Mouse (Mus musculus) hindbrain, postnatal 0 days (tissue): ENCODE data around the gene Bace2. TPM values are rescaled to one million over a fixed set of nuclear protein-coding genes. Genes with fewer than 3 reads are reported as not detected.

Experiments
- ATAC-seq: fragments of 200-750 bp; cut with Nextera tagmentation; 2 replicates; pipeline ENCODE4 v1.8.0; 2017; ENCODE audit warnings: mild to moderate bottlenecking, moderate TSS enrichment, moderate library complexity
- DNase-seq: peaks from one replicate; pipeline ENCODE4 v3.0.0-alpha.2; 2015; ENCODE audit warnings: low spot score
- H3K27ac ChIP-seq: fragments of 300-500 bp; sonication (generic); 2 replicates; pipeline ENCODE4 v1.5.1; 2014; ENCODE audit warnings: mild to moderate bottlenecking
- H3K27me3 ChIP-seq: fragments of 300-500 bp; sonication (generic); 2 replicates; pipeline ENCODE4 v1.6.1; 2014; ENCODE audit warnings: low read length, mixed read lengths; ENCODE audit not compliant: insufficient read depth
- H3K36me3 ChIP-seq: fragments of 300-500 bp; sonication (generic); 2 replicates; pipeline ENCODE4 v1.6.1; 2014; ENCODE audit warnings: low read length, mixed read lengths; ENCODE audit not compliant: insufficient read depth
- H3K4me1 ChIP-seq: fragments of 300-500 bp; sonication (generic); 2 replicates; pipeline ENCODE4 v1.6.1; 2014; ENCODE audit warnings: antibody characterized with exemption, low read length, mixed read lengths; ENCODE audit not compliant: insufficient read depth
- H3K4me2 ChIP-seq: fragments of 300-500 bp; sonication (generic); 2 replicates; pipeline ENCODE4 v1.6.1; 2014; ENCODE audit warnings: low read depth, mild to moderate bottlenecking, low read length, moderate library complexity, mixed read lengths
- H3K4me3 ChIP-seq: fragments of 300-500 bp; sonication (generic); 2 replicates; pipeline ENCODE4 v1.5.1; 2014; ENCODE audit warnings: low read length
- H3K9ac ChIP-seq: fragments of 300-500 bp; sonication (generic); replicated peaks from 2 replicates; pipeline ENCODE4 v1.6.1; 2014; ENCODE audit warnings: mild to moderate bottlenecking, low read length, moderate library complexity, mixed read lengths
- H3K9me3 ChIP-seq: fragments of 300-500 bp; sonication (generic); 2 replicates; pipeline ENCODE4 v1.6.1; 2016; ENCODE audit warnings: low read length, mixed read lengths
- CTCF ChIP-seq: IDR thresholded peaks from 2 replicates; pipeline ENCODE4 v1.5.1; 2016; ENCODE audit warnings: antibody characterized with exemption, control low read depth, low read depth
- WGBS: fragments of 180-500 bp; shearing (Covaris S2); extraction: QIAGEN DNeasy Blood & Tissue Kit; methylation state at CpG from one replicate; pipeline ENCODE4 v1.1.7; 2014; 5-methylcytosine and 5-hydroxymethylcytosine counted together
- polyA plus RNA-seq: library from polyadenylated mRNA; unstranded; fragments of >200 nt; fragmentation: Nextera tagmentation; extraction: Ambion mirVana; gene quantifications from 2 replicates; pipeline ENCODE4 v1.2.1, GENCODE M21; 2015
- total RNA-seq: library from RNA; depleted of rRNA; stranded (reverse); fragments of >200 nt; gene quantifications from 2 replicates; pipeline ENCODE4 v1.2.3, GENCODE M21; 2014

The Bace2 gene
- total and polyA plus RNA-seq, 2 experiments from 2014 or later: 1.5 to 6.1 TPM

- Histone ChIP-seq H3K27ac (no peak overlapping the region), H3K36me3 (no peaks in the 10 kb centered on the region), H3K27me3 (no peaks in the 10 kb centered on the region), H3K4me3 (no peak overlapping the region), H3K9me3 (no peaks in the 10 kb centered on the region), H3K4me1 (no peaks in the 10 kb centered on the region), H3K4me2 (no peak overlapping the region), H3K9ac (no peak overlapping the region)
- DNase-seq (no peak), ATAC-seq (no peak)
- no peak for TF ChIP-seq CTCF
- WGBS: 68% methylated on average over 6 of the region's 6 CpGs
Observed at GRCm38 (mm10) chr16:97421671-97422070, 65.1 kb downstream of the Bace2 start.

GRCm38 (mm10) chr16:97423627-97424026 lies 67.1 kb downstream of the Bace2 start:
- Histone ChIP-seq H3K9ac (no peak overlapping the region), H3K4me2 (no peak overlapping the region), H3K27ac (no peak overlapping the region), H3K27me3 (no peaks in the 10 kb centered on the region), H3K36me3 (no peaks in the 10 kb centered on the region), H3K4me3 (no peak overlapping the region), H3K4me1 (no peaks in the 10 kb centered on the region), H3K9me3 (no peaks in the 10 kb centered on the region)
- no peak for TF ChIP-seq CTCF
- DNase-seq (no peak), ATAC-seq (no peak)
- WGBS: 72% methylated on average over 1 of the region's 1 CpGs

- Histone ChIP-seq H3K4me1 (no peaks in the 10 kb centered on the region), H3K27ac (no peak overlapping the region), H3K4me3 (no peak overlapping the region), H3K4me2 (no peak overlapping the region), H3K9me3 (no peaks in the 10 kb centered on the region), H3K9ac (no peak overlapping the region), H3K27me3 (no peaks in the 10 kb centered on the region), H3K36me3 (no peaks in the 10 kb centered on the region)
- no peak for DNase-seq
- 84% methylated on average over 3 of the region's 3 CpGs for WGBS
- no peak for ATAC-seq
- TF ChIP-seq CTCF: no peak
Observed at GRCm38 (mm10) chr16:97428026-97428425, 71.5 kb downstream of the Bace2 start.

- ATAC-seq (no peak), DNase-seq (no peak)
- Histone ChIP-seq H3K4me3 (no peak overlapping the region), H3K36me3 (no peaks in the 10 kb centered on the region), H3K9ac (no peak overlapping the region), H3K27me3 (no peaks in the 10 kb centered on the region), H3K4me2 (no peak overlapping the region), H3K9me3 (no peaks in the 10 kb centered on the region), H3K4me1 (no peaks in the 10 kb centered on the region), H3K27ac (no peak overlapping the region)
- TF ChIP-seq CTCF: no peak
- 93% methylated on average over 4 of the region's 4 CpGs for WGBS
Observed at GRCm38 (mm10) chr16:97430091-97430490, 73.5 kb downstream of the Bace2 start.

- Histone ChIP-seq H3K27me3 (no peaks in the 10 kb centered on the region), H3K36me3 (no peaks in the 10 kb centered on the region), H3K9ac (no peak overlapping the region), H3K4me1 (no peaks in the 10 kb centered on the region), H3K9me3 (no peaks in the 10 kb centered on the region), H3K27ac (no peak overlapping the region), H3K4me3 (no peak overlapping the region), H3K4me2 (no peak overlapping the region)
- 67% methylated on average over 4 of the region's 4 CpGs for WGBS
- TF ChIP-seq CTCF: no peak
- ATAC-seq: no peak
- no peak for DNase-seq
Observed at GRCm38 (mm10) chr16:97431328-97431727, 74.8 kb downstream of the Bace2 start.

- Histone ChIP-seq H3K27ac (no peak overlapping the region), H3K4me3 (no peak overlapping the region), H3K27me3 (no peaks in the 10 kb centered on the region), H3K9ac (no peak overlapping the region), H3K9me3 (no peaks in the 10 kb centered on the region), H3K4me2 (no peak overlapping the region), H3K4me1 (no peaks in the 10 kb centered on the region), H3K36me3 (no peaks in the 10 kb centered on the region)
- no peak for ATAC-seq
- peak; percentile 41 for DNase-seq
- no peak for TF ChIP-seq CTCF
- WGBS: 47% methylated on average over 2 of the region's 2 CpGs
Observed at GRCm38 (mm10) chr16:97434206-97434605, 77.7 kb downstream of the Bace2 start.

- Histone ChIP-seq H3K27me3 (no peaks in the 10 kb centered on the region), H3K4me3 (no peak overlapping the region), H3K36me3 (no peaks in the 10 kb centered on the region), H3K4me2 (no peak overlapping the region), H3K9me3 (no peaks in the 10 kb centered on the region), H3K27ac (no peak overlapping the region), H3K9ac (no peak overlapping the region), H3K4me1 (no peaks in the 10 kb centered on the region)
- peak; percentile 59 for DNase-seq
- 23% methylated on average over 1 of the region's 1 CpGs for WGBS
- peak; percentile 77 for ATAC-seq
- TF ChIP-seq CTCF: no peak
Observed at GRCm38 (mm10) chr16:97437448-97438056, 81.0 kb downstream of the Bace2 start.
